Mouse (Mus musculus) stomach, embryonic 14.5 days (tissue): ENCODE data around the gene Pip4p1. TPM values are rescaled to one million over a fixed set of nuclear protein-coding genes. Genes with fewer than 3 reads are reported as not detected.

Experiments
- ATAC-seq: fragments of 200-750 bp; cut with Nextera tagmentation; 2 replicates; pipeline ENCODE4 v1.8.0; 2017; ENCODE audit warnings: low read depth, moderate TSS enrichment; ENCODE audit not compliant: insufficient number of reproducible peaks, insufficient read depth, low FRiP score
- H3K27ac ChIP-seq: fragments of 300-500 bp; sonication (generic); 2 replicates; pipeline ENCODE4 v1.5.1; 2014; ENCODE audit warnings: mild to moderate bottlenecking, low read length, moderate library complexity, mixed read lengths
- H3K27me3 ChIP-seq: fragments of 300-500 bp; sonication (generic); 2 replicates; pipeline ENCODE4 v1.6.1; 2014; ENCODE audit warnings: low read length, control low read depth, mixed read lengths; ENCODE audit not compliant: control insufficient read depth, insufficient read depth
- H3K36me3 ChIP-seq: fragments of 300-500 bp; sonication (generic); 2 replicates; pipeline ENCODE4 v1.6.1; 2014; ENCODE audit warnings: mild to moderate bottlenecking, control low read depth, low read length, moderate library complexity, mixed read lengths; ENCODE audit not compliant: control insufficient read depth, insufficient read depth
- H3K4me1 ChIP-seq: fragments of 300-500 bp; sonication (generic); 2 replicates; pipeline ENCODE4 v1.6.1; 2014; ENCODE audit warnings: low read length, control low read depth, mixed read lengths; ENCODE audit not compliant: control insufficient read depth, insufficient read depth
- H3K4me2 ChIP-seq: fragments of 300-500 bp; sonication (generic); replicated peaks from 2 replicates; pipeline ENCODE4 v1.6.1; 2014; ENCODE audit warnings: low read depth, low read length, control low read depth
- H3K4me3 ChIP-seq: fragments of 300-500 bp; sonication (generic); 2 replicates; pipeline ENCODE4 v1.5.1; 2014; ENCODE audit warnings: low read depth, low read length, control low read depth
- H3K9ac ChIP-seq: fragments of 300-500 bp; sonication (generic); replicated peaks from 2 replicates; pipeline ENCODE4 v1.6.1; 2014; ENCODE audit warnings: low read depth, mild to moderate bottlenecking, control low read depth, low read length, moderate library complexity, mixed read lengths
- H3K9me3 ChIP-seq: fragments of 300-500 bp; sonication (generic); 2 replicates; pipeline ENCODE4 v1.6.1; 2016; ENCODE audit warnings: low read depth, low read length, control low read depth; ENCODE audit not compliant: control insufficient read depth
- WGBS: fragments of 180-500 bp; shearing (Covaris S2); extraction: QIAGEN DNeasy Blood & Tissue Kit; methylation state at CpG from one replicate; pipeline ENCODE4 v1.1.7; 2014; 5-methylcytosine and 5-hydroxymethylcytosine counted together
- polyA plus RNA-seq: library from polyadenylated mRNA; unstranded; fragments of >200 nt; fragmentation: Nextera tagmentation; extraction: Ambion mirVana; gene quantifications from 2 replicates; pipeline ENCODE4 v1.2.1, GENCODE M21; 2014

The Pip4p1 gene
- polyA plus RNA-seq, 1 experiment from 2014 or later = 41.0 TPM

- Histone ChIP-seq H3K4me2 (no peak overlapping the region), H3K9me3 (no peaks in the 10 kb centered on the region), H3K9ac (no peak overlapping the region), H3K36me3 (no peaks in the 10 kb centered on the region), H3K27me3 (peaks cover 2% of the 10 kb centered on the region; the same call in 1 of the 2 replicates), H3K4me1 (peaks cover 4% of the 10 kb centered on the region; the same call in 1 of the 2 replicates), H3K27ac (no peak overlapping the region), H3K4me3 (no peak overlapping the region)
- WGBS = 75% methylated on average over 22 of the region's 22 CpGs
- ATAC-seq = no peak
These were observed 37.9 kb downstream of the Pip4p1 start for GRCm38 (mm10) chr14:50892541-50893459.

- Histone ChIP-seq H3K27ac (no peak overlapping the region), H3K4me1 (peaks cover 4% of the 10 kb centered on the region; the same call in 1 of the 2 replicates), H3K9me3 (no peaks in the 10 kb centered on the region), H3K4me2 (no peak overlapping the region), H3K27me3 (peaks cover 2% of the 10 kb centered on the region; the same call in 1 of the 2 replicates), H3K9ac (no peak overlapping the region), H3K36me3 (no peaks in the 10 kb centered on the region), H3K4me3 (no peak overlapping the region)
- WGBS = 84% methylated on average over 7 of the region's 7 CpGs
- no peak for ATAC-seq
These were observed 38.6 kb downstream of the Pip4p1 start for GRCm38 (mm10) chr14:50892091-50892490.

- Histone ChIP-seq H3K9me3 (no peaks in the 10 kb centered on the region), H3K4me1 (peaks cover 4% of the 10 kb centered on the region; the same call in 1 of the 2 replicates), H3K27ac (no peak overlapping the region), H3K4me2 (no peak overlapping the region), H3K4me3 (no peak overlapping the region), H3K36me3 (no peaks in the 10 kb centered on the region), H3K27me3 (peaks cover 2% of the 10 kb centered on the region; the same call in 1 of the 2 replicates), H3K9ac (no peak overlapping the region)
- 90% methylated on average over 8 of the region's 8 CpGs for WGBS
- no peak for ATAC-seq
These were observed 39.0 kb downstream of the Pip4p1 start for GRCm38 (mm10) chr14:50891621-50892020.

DNA sequence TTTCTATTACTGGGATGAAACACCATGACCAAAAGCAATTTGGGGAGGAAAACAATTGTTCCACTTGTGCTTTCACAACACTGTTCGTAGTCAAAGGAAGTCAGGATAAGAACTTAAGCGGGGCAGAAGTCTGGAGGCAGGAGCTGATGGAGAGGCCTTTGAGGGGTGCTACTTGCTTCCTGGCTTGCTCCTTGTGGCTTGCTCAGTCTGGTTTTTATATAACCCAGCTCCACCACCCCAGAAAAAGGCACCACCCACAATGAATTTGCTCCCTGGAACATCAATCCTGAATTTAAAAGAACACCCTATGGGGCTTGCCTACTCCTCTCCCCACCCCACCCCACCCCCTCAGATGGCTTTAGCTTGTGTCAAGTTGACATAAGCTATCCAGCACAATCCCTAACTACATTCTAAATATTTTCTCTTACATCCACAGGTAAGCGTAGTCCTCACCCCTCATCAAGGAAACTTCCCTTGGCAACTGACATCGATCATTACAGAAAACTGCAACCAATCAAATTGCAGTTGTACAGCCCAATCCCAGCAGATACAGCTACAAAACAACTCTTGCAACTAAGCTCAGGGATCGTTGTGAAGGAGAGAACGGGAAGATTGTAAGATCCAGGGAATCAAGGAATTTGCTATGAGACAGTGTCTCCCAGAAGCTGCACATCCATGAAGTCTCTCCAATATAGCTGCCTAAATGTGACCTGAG lies 54.3 kb downstream of the Pip4p1 start:
- no peak overlapping the region for H3K27ac ChIP-seq
- no peak overlapping the region for H3K4me2 ChIP-seq
- ATAC-seq = no peak
- WGBS = 87% methylated on average over 6 of the region's 6 CpGs
- H3K4me3 ChIP-seq = no peak overlapping the region
- no peaks in the 10 kb centered on the region for H3K9me3 ChIP-seq
- H3K36me3 ChIP-seq = no peaks in the 10 kb centered on the region
- no peaks in the 10 kb centered on the region for H3K27me3 ChIP-seq
- no peaks in the 10 kb centered on the region for H3K4me1 ChIP-seq
- no peak overlapping the region for H3K9ac ChIP-seq

Other genes with a start within 250 kb of the Pip4p1 start
- gene Olfr747, start 237.7 kb downstream of the Pip4p1 start, polyA plus RNA-seq = not detected in 2 replicates
- not detected in 2 replicates for gene Olfr748, start 223.5 kb downstream of the Pip4p1 start, polyA plus RNA-seq
- gene Olfr749, start 185.8 kb downstream of the Pip4p1 start, polyA plus RNA-seq = not detected in 2 replicates
- gene Ttc5, start 145.3 kb downstream of the Pip4p1 start, polyA plus RNA-seq = 77.3 and 79.6 TPM in 2 replicates
- gene Ccnb1ip1, start 123.1 kb downstream of the Pip4p1 start, polyA plus RNA-seq = not detected in 2 replicates
- gene Parp2, start 123.0 kb downstream of the Pip4p1 start, polyA plus RNA-seq = 71.8 and 76.2 TPM in 2 replicates
- 8.6 and 8.7 TPM in 2 replicates for gene Tep1, start 60.3 kb downstream of the Pip4p1 start, polyA plus RNA-seq
- 0.14 and 0.35 TPM in 2 replicates for gene Klhl33, start 33.3 kb downstream of the Pip4p1 start, polyA plus RNA-seq
- gene Osgep, start 6.0 kb downstream of the Pip4p1 start, polyA plus RNA-seq = 149 and 169 TPM in 2 replicates
- 217 and 223 TPM in 2 replicates for gene Apex1, start 5.9 kb downstream of the Pip4p1 start, polyA plus RNA-seq
- gene Pnp, start 226 bp upstream of the Pip4p1 start, polyA plus RNA-seq = 59.5 and 65.1 TPM in 2 replicates
- not detected in 2 replicates for gene Gm49342, start 13.7 kb upstream of the Pip4p1 start, polyA plus RNA-seq
- gene Pnp2, start 25.1 kb upstream of the Pip4p1 start, polyA plus RNA-seq = 0.31 TPM in 1 of 2 replicates, not detected in the other
- gene Rnase10, start 76.9 kb upstream of the Pip4p1 start, polyA plus RNA-seq = 0.22 TPM in 1 of 2 replicates, not detected in the other
- not detected in 2 replicates for gene Rnase9, start 111.0 kb upstream of the Pip4p1 start, polyA plus RNA-seq
- not detected in 2 replicates for gene Rnase11, start 119.3 kb upstream of the Pip4p1 start, polyA plus RNA-seq
- 0.80 TPM in 1 of 2 replicates, not detected in the other for gene Rnase12, start 126.8 kb upstream of the Pip4p1 start, polyA plus RNA-seq
- gene Olfr750, start 143.6 kb upstream of the Pip4p1 start, polyA plus RNA-seq = not detected in 2 replicates
- gene Rnase4, start 160.2 kb upstream of the Pip4p1 start, polyA plus RNA-seq = 60.3 and 72.3 TPM in 2 replicates
- 11.6 and 16.5 TPM in 2 replicates for gene Ang, start 160.3 kb upstream of the Pip4p1 start, polyA plus RNA-seq
- gene Eddm3b, start 183.6 kb upstream of the Pip4p1 start, polyA plus RNA-seq = not detected in 2 replicates
- gene Rnase6, start 193.1 kb upstream of the Pip4p1 start, polyA plus RNA-seq = 0.32 and 1.4 TPM in 2 replicates
- 0.87 and 1.5 TPM in 2 replicates for gene Rnase1, start 215.9 kb upstream of the Pip4p1 start, polyA plus RNA-seq
- gene Rnase2b, start 231.4 kb upstream of the Pip4p1 start, polyA plus RNA-seq = not detected in 2 replicates